Mouse (Mus musculus): ENCODE measurements at regions not wholly inside any gene's neighbourhood (a gene's known extent, or its start where the extent isn't known, plus 50 kb on each side); places are given as distances from the start of the nearest gene placed in this dataset.

DNA sequence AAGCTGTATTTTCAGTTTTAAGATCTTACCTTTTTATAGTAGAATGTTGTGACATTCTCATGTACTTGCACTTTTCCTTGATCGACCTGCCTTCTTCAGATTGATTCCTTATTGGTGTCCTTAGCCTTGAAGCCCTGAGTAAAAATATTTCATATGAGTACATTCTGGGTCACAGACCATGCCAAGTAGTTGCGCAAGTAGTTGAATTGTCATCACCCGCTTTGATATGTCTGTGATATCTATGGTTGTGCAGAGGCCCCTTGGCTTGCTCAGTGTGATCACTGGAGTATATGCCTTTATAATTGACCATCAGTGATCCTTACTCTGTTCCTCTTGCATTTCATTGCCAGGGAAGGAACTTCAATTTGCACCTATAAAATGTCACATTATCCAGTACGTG lies 131.1 kb upstream of the Reg3g start:
- no peak for DNase-seq (ENCODE audit: low spot score in 2 of 2)

DNA sequence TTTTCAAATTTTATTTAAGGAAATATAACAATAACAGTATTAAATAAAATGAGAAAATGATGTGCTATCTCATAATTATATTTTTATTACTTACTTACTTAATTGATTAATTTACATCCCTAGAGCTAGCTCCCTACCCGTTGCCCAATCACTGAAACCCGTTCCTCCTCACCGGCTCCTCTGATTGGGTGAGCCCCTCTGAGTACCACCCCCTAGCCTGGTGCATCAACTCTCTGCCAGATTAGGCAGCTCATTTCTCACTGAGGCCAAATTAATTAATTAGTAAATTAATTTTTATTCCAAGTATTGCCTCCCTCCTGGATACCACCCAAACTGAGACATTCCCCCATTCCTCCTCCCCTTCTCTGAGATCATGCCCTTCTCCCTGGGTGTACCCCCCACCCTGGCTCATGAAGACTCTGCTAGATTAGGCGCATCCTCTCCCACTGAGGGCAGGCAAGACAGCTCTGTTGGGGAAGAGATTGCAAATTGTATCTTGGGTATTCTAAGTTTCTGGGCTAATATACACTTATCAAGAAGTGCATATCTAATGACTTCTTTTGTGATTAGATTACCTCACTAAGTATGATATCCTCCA lies 101.4 kb upstream of the Reg3g start:
- no peak for DNase-seq (ENCODE audit: low spot score in 2 of 2)

DNA sequence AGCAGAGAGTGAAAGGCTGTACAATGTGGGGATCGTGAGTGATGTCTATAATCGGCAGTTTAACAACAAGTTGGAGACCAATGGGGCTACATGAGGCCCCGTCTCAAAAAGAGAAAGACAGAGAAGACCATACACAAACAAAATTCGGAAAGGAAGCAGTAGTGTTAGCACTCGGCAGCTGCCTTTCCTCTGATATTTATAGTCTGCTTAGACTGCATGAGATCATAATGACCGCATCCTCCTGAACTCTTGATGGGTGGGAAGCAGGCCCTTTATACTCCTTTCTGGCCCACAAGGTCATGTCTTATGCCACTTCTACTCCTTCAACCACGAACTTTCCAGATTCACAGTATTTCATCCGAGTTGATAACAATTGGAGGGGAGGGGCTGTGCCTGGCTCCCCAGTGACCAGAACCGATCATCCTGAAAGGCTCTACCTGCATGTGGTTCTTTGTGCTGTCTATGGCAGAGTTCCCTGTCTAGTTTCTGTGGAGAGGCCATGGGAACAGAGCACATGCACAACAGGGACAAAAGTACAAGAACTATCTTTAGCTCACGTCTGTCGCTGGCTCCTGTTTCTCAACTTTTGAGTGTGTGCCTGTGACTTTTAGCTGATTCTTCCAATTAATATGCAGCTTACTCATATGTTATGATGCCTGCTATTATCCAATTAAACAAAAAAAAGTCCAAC lies 84.5 kb upstream of the Reg3g start:
- no peak for DNase-seq (ENCODE audit: low spot score in 2 of 2)

DNA sequence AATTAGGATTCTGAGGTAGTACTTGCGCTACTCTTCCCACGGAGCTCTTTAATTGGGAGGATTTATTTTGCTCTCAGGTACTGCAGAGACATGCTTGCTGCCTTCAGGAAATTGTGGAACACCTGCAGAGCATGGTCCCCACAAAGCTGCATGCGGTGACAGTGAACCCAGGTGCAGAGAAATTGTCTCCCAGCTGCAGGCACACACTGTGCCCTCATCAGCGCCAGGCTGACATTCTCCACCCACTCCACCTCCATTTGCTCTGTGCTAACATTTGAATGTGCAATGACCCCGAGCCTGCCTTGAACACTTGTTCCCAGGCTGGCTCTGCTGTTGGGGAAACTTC lies 83.7 kb upstream of the Reg3g start:
- peak in 1 of 2 experiments; percentile 5 for DNase-seq (ENCODE audit: low spot score in 2 of 2)

DNA sequence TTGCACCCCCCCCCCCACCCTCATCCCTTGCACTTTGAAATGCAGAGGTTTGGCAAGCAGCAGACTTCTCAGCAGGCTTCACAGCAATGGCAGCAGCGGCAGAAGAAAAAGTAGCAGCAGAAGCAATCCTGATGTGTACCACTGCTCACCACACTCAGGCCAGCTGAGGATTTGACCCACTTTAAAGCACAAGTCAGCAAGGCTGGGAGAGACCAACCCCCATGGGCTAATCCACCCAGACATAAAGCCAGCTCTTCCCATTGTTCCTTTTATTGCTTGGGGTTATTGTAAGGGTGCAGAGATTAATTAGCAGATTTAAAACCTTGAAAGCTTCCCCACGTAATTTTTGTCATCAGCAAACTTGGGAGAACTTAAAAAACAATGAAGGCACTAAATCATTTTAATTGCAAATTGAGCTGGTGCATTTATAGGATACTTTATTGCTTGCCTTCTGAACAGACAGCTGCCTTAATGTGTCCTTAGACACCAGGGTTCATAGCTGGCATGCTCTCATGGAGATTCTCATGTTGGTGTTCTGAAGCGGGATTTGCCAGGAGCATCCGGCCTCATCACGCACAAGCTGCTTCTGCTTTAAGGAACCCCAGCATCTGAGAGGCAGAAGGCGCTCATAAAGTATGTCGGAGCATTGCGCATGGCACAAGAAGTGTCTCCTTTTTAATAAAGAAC lies 83.1 kb upstream of the Reg3g start:
- no peak for DNase-seq (ENCODE audit: low spot score in 2 of 2)

DNA sequence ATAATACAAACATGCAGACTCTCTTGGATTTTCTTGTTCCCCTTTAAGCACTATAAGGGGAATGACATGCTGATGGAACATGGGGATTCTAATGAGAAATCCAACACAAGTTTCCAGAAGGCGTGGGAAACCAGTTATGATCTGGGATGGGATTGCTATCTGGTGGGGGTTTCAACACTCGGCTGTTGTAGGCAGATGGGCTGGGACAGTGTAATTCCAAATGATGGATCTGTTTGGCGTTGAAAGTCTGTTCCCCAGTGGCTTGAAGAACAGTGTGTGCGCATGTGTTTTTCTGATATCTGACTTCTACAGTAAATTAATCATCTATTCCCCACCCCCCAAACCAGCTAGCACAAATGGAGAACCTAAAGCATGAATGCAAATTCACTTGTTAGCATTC lies 79.8 kb upstream of the Reg3g start:
- DNase-seq (ENCODE audit: low spot score in 2 of 2), result no peak

DNA sequence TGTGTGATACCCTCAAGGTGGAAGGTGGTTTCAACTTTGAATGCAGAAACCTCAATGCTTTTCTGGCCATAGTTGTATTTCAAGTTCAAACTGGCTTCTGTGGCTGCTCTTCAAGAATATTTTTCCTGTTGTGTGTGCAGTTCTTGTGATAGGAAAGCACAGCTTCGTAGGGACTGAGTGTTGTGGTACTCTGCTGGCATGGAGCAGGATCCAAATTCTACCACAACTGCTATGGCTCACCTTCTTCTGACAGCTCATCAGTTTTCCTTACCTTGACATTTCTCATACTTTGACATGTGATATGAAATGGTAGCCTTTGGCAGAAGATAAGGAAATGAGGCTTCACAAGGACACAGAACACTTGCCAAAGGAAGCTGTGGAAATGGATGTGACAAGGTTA lies 79.0 kb upstream of the Reg3g start:
- DNase-seq (ENCODE audit: low spot score in 2 of 2), result no peak

DNA sequence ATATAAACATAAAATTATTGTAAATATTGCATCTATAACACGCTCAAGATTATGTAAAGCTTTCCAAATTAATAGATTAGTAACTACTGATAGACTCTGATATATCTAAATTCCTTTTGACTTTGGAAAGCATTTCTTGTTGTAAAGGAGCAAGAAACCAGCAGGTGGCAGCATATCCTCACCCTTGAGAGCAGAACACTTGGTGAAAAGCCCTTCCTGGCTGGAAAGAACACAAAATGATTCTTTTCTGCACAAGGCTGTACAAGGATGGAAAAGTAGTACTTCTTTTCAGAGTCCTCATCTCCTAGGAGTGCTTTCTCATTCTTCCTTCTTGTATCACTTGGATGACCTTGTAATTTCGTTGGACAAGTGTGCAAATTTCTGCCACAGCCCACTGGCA lies 75.6 kb upstream of the Reg3g start:
- peak; percentile 38 to 74 for DNase-seq (ENCODE audit: low spot score in 2 of 2)

DNA sequence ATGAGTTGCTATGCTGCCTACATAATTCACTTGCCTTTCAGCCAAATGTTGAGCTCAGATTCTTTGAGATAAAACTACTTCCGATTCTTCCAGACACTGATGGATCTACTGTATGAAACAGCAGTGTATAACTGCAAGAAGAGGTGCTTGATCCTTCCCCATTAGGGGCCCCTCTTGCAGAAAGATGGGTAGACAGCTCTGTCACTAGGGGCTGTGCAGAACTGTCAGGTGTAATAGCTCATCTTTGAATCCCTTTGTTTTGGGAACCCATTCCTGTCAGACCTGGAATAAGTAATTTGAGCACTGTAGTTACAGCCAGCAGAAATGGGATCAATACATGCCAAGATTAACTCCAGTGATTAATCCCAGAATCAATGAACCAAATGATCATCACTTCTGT lies 68.8 kb upstream of the Reg3g start:
- DNase-seq (ENCODE audit: low spot score in 2 of 2), result no peak

DNA sequence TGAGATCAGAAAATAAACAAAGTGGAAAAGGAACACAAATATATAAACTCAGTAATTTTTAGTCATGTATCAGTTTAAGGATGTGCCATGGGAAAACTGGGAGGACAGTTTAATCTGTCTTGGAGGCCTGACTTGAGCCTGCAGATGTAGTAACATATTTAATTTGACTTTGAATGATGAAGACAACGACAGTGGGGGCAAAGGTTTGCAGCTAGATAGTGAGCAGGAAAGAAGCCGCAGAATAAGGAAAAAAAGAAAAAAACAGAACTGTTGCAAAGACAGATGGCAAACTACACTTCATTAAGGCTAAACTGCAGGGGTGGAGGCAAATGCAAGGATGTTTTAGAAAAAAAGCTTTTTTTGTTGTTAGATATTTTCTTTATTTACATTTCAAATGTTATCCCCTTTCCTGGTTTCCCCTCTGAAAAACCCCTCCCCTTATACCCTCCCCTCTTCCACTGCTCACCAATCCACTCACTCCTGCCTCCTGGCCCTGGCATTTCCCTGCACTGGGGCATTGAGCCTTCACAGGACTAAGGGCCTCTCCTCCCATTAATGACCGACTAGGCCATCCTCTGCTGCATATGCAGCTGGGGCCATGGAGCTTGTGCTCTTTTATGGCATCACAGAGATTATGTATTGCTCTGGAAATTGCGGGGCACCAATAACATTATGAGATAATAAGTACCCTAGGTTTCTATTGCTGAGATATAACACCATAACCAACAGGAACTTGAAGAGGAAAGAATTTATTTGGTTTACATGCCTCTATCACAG lies 58.5 kb upstream of the Reg3g start:
- DNase-seq (ENCODE audit: low spot score in 2 of 2), result no peak

Measured in frontal cortex, postnatal 25 days (tissue).